Mouse (Mus musculus): ENCODE measurements around the gene Cacng4.

DNA sequence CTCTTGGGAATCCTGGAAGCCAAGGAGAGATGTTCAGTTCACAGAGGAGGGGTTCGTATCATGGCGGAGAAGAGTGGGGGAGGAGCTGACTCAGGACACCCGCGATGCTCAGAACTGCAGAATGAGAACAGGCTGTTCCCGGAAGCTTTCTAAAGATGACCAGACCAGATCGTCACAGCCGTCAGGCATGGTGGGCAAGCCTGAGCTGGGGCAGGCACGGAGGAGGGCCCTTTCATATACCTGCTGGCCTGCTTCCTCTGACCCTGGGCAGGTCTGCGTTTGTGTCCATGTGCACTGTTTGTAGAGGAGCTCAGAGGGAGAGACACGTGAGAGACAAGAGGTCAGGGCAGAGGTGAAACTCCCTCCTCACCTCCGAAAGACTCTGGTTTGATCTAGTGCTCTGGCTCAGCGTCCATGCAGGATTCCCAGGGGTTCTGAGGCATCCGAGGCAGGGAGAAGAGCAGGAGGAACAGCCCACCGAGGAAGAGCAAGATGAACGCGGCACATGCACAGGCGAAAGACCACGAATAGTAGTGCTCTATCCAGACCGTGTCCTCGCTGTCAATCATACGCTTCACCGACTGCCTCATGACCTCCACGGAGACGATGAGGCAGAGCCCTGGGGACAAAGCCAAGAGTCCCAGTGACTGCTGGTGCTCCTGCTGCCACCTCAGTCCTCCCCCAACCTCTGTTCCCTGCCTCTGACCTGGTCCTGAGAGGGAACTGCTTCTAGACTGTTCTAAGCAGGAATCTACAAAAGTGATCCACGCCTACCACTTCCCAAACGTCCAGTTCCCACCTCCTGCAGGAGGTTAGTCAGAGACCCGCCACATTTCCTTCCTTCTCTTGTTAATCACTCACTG lies 90.9 kb downstream of the Cacng4 start:
- TF ChIP-seq HCFC1 (IDR thresholded peaks at IDR 0.05; ENCODE audit: borderline replicate concordance, insufficient read depth, low read length) (no peak), ZC3H11A (IDR thresholded peaks at IDR 0.05; ENCODE audit: borderline replicate concordance, low read depth, low read length) (no peak)

Measured in ES-E14 (cell line).